Mouse (Mus musculus) MEL (cell line): Measurements from ENCODE around the gene Msi2. TPM values are rescaled to one million over a fixed set of nuclear protein-coding genes. Genes with fewer than 3 reads are reported as not detected.
A peak's percentile ranks its signal among the peaks of the same experiment; 100 is the strongest.

Experiments
- DNase-seq: peaks from one replicate; pipeline ENCODE4 v3.0.0; 2011; ENCODE audit warnings: low read depth, low spot score
- H3K27ac ChIP-seq: 2 replicates; pipeline ENCODE4 v1.5.1; 2012; ENCODE audit warnings: low read depth, mild to moderate bottlenecking, control low read depth, low read length, moderate library complexity; ENCODE audit not compliant: control insufficient read depth
- H3K27me3 ChIP-seq, 2 experiments: fragments of 150-350 bp in 1 of 2; sonication (generic) in 1 of 2; 2 replicates each; pipeline ENCODE4 v1.6.1; 2012; ENCODE audit warnings: low read length in 2 of 2, mild to moderate bottlenecking in 2 of 2, improper control_type of control experiment in 1 of 2, moderate library complexity in 1 of 2; ENCODE audit not compliant: insufficient read depth in 2 of 2, control insufficient read depth in 1 of 2
- H3K36me3 ChIP-seq, 2 experiments: 2 replicates each; pipeline ENCODE4 v1.6.1; 2012 to 2014; ENCODE audit warnings: low read length in 2 of 2, improper control_type of control experiment in 1 of 2, inconsistent platforms in 1 of 2, mild to moderate bottlenecking in 1 of 2; ENCODE audit not compliant: insufficient read depth in 2 of 2, control insufficient read depth in 1 of 2
- H3K4me1 ChIP-seq, 2 experiments: fragments of 150-350 bp in 1 of 2; sonication (generic) in 1 of 2; 2 replicates each; pipeline ENCODE4 v1.6.1; 2012; ENCODE audit warnings: low read length in 2 of 2, improper control_type of control experiment in 1 of 2, mild to moderate bottlenecking in 1 of 2; ENCODE audit not compliant: insufficient read depth in 2 of 2, control insufficient read depth in 1 of 2
- H3K4me3 ChIP-seq, 2 experiments: fragments of 150-350 bp in 1 of 2; sonication (generic) in 1 of 2; 2 replicates each; pipeline ENCODE4 v1.5.1; 2012; ENCODE audit warnings: low read depth in 2 of 2, low read length in 2 of 2, mild to moderate bottlenecking in 2 of 2, moderate library complexity in 2 of 2, control low read depth in 1 of 2, improper control_type of control experiment in 1 of 2; ENCODE audit not compliant: control insufficient read depth in 1 of 2, insufficient read depth in 1 of 2
- H3K79me2 ChIP-seq: 2 replicates; pipeline ENCODE4 v1.6.1; 2012; ENCODE audit warnings: mild to moderate bottlenecking, low read length, moderate library complexity; ENCODE audit not compliant: control insufficient read depth, poor library complexity, insufficient read depth
- H3K9ac ChIP-seq: 2 replicates; pipeline ENCODE4 v1.6.1; 2012; ENCODE audit warnings: low read depth, mild to moderate bottlenecking, control low read depth, low read length, moderate library complexity; ENCODE audit not compliant: control insufficient read depth, poor library complexity, severe bottlenecking
- H3K9me3 ChIP-seq: fragments of 150-350 bp; sonication (generic); replicated peaks from 2 replicates; pipeline ENCODE4 v1.6.1; 2012; ENCODE audit warnings: mild to moderate bottlenecking, low read length, improper control_type of control experiment, moderate library complexity; ENCODE audit not compliant: insufficient read depth
- CHD1 ChIP-seq: IDR thresholded peaks from 2 replicates; pipeline ENCODE4 v1.6.1; 2012; ENCODE audit warnings: low read depth, mild to moderate bottlenecking, inconsistent platforms, low read length, improper control_type of control experiment
- CHD2 ChIP-seq: IDR thresholded peaks from 2 replicates; pipeline ENCODE4 v1.6.1; 2011; ENCODE audit warnings: low read length, improper control_type of control experiment
- CTCF ChIP-seq, 3 experiments: IDR thresholded peaks in 2 of 3; conservative IDR thresholded peaks in 1 of 3; 2 replicates each; pipeline ENCODE4 v1.5.1; 2011 to 2012; ENCODE audit warnings: low read length in 3 of 3, low read depth in 2 of 3, mild to moderate bottlenecking in 2 of 3, improper control_type of control experiment in 1 of 3, inconsistent platforms in 1 of 3, mixed read lengths in 1 of 3, moderate library complexity in 1 of 3; ENCODE audit not compliant: control insufficient read depth in 1 of 3, insufficient read depth in 1 of 3, poor library complexity in 1 of 3, severe bottlenecking in 1 of 3
- E2F4 ChIP-seq: IDR thresholded peaks from 2 replicates; pipeline ENCODE4 v1.6.1; 2011; ENCODE audit warnings: low read depth, low read length, improper control_type of control experiment, borderline replicate concordance
- ELF1 ChIP-seq: IDR thresholded peaks from 2 replicates; pipeline ENCODE4 v1.6.1; 2014; ENCODE audit warnings: low read depth, mild to moderate bottlenecking, inconsistent platforms, low read length, improper control_type of control experiment, moderate library complexity
- GATA1 ChIP-seq: IDR thresholded peaks from 2 replicates; pipeline ENCODE4 v1.6.1; 2011; ENCODE audit warnings: low read depth, low read length, improper control_type of control experiment
- JUND ChIP-seq: IDR thresholded peaks from 2 replicates; pipeline ENCODE4 v1.6.1; 2011; ENCODE audit warnings: low read depth, mild to moderate bottlenecking, improper control_type of control experiment, low read length
- KAT2A ChIP-seq: conservative IDR thresholded peaks from 2 replicates; pipeline ENCODE4 v1.6.1; 2012; ENCODE audit warnings: low read depth, low read length, improper control_type of control experiment, inconsistent platforms
- MAFK ChIP-seq: IDR thresholded peaks from 2 replicates; pipeline ENCODE4 v1.6.1; 2011; ENCODE audit warnings: low read depth, mild to moderate bottlenecking, low read length, improper control_type of control experiment, borderline replicate concordance
- MAX ChIP-seq: IDR thresholded peaks from 2 replicates; pipeline ENCODE4 v1.6.1; 2011; ENCODE audit warnings: low read length, improper control_type of control experiment
- MAZ ChIP-seq: IDR thresholded peaks from 2 replicates; pipeline ENCODE4 v1.6.1; 2012; ENCODE audit warnings: low read depth, mild to moderate bottlenecking, inconsistent platforms, low read length, improper control_type of control experiment
- MEF2A ChIP-seq: IDR thresholded peaks from 2 replicates; pipeline ENCODE4 v1.6.1; 2014; ENCODE audit warnings: low read depth, mild to moderate bottlenecking, inconsistent platforms, low read length, improper control_type of control experiment; ENCODE audit not compliant: poor library complexity, insufficient replicate concordance, severe bottlenecking; ENCODE audit errors: extremely low read depth
- MYC ChIP-seq: IDR thresholded peaks from 2 replicates; pipeline ENCODE4 v1.6.1; 2011; ENCODE audit warnings: low read depth, mild to moderate bottlenecking, low read length, improper control_type of control experiment, moderate library complexity
- POLR2A ChIP-seq, 2 experiments: IDR thresholded peaks; 2 replicates each; pipeline ENCODE4 v1.6.1; 2011 to 2012; ENCODE audit warnings: low read length in 2 of 2, mild to moderate bottlenecking in 2 of 2, control low read depth in 1 of 2, improper control_type of control experiment in 1 of 2, low read depth in 1 of 2, moderate library complexity in 1 of 2; ENCODE audit not compliant: control insufficient read depth in 1 of 2, insufficient read depth in 1 of 2, poor library complexity in 1 of 2
- POLR2AphosphoS5 ChIP-seq: IDR thresholded peaks from 2 replicates; pipeline ENCODE4 v1.6.1; 2012; ENCODE audit warnings: low read depth, borderline replicate concordance, mild to moderate bottlenecking, inconsistent platforms, low read length, moderate library complexity, mixed read lengths
- RAD21 ChIP-seq: IDR thresholded peaks from 2 replicates; pipeline ENCODE4 v1.6.1; 2011; ENCODE audit warnings: mild to moderate bottlenecking, low read depth, low read length, improper control_type of control experiment
- RCOR1 ChIP-seq: IDR thresholded peaks from 2 replicates; pipeline ENCODE4 v1.6.1; 2012; ENCODE audit warnings: low read depth, mild to moderate bottlenecking, inconsistent platforms, low read length, improper control_type of control experiment
- SMC3 ChIP-seq: IDR thresholded peaks from 2 replicates; pipeline ENCODE4 v1.6.1; 2011; ENCODE audit warnings: low read depth, low read length, improper control_type of control experiment
- TAL1 ChIP-seq: IDR thresholded peaks from 2 replicates; pipeline ENCODE4 v1.6.1; 2012; ENCODE audit warnings: mild to moderate bottlenecking, inconsistent platforms, low read length, moderate library complexity, mixed read lengths
- TCF12 ChIP-seq: IDR thresholded peaks from 2 replicates; pipeline ENCODE4 v1.6.1; 2014; ENCODE audit warnings: low read depth, mild to moderate bottlenecking, inconsistent platforms, low read length, improper control_type of control experiment, moderate library complexity
- ZC3H11A ChIP-seq: IDR thresholded peaks from 2 replicates; pipeline ENCODE4 v1.6.1; 2012; ENCODE audit warnings: low read depth, mild to moderate bottlenecking, inconsistent platforms, low read length, improper control_type of control experiment
- ZKSCAN1 ChIP-seq: IDR thresholded peaks from 2 replicates; pipeline ENCODE4 v1.6.1; 2012; ENCODE audit warnings: low read depth, mild to moderate bottlenecking, inconsistent platforms, low read length, improper control_type of control experiment, moderate library complexity
- ZMIZ1 ChIP-seq: IDR thresholded peaks from 2 replicates; pipeline ENCODE4 v1.6.1; 2012; ENCODE audit warnings: low read depth, mild to moderate bottlenecking, inconsistent platforms, low read length, improper control_type of control experiment, moderate library complexity
- ZNF384 ChIP-seq: IDR thresholded peaks from 2 replicates; pipeline ENCODE4 v1.6.1; 2012; ENCODE audit warnings: low read depth, mild to moderate bottlenecking, inconsistent platforms, low read length, improper control_type of control experiment
- polyA plus RNA-seq, 2 experiments: library from polyadenylated mRNA; stranded (reverse) in 1 of 2; unstranded in 1 of 2; fragments of >175 nt in 1 of 2; fragments of >200 nt in 1 of 2; gene quantifications; 2 replicates each; pipeline versions ENCODE4 v1.2.1 to v1.2.4; 2012; ENCODE audit warnings: low replicate concordance in 2 of 2, low read depth in 1 of 2; ENCODE audit not compliant: insufficient read length in 2 of 2, insufficient read depth in 1 of 2, missing spikeins in 1 of 2
- total RNA-seq: library from RNA; depleted of rRNA; stranded (reverse); fragments of 300-350 nt; gene quantifications from 2 replicates; pipeline ENCODE4 v1.2.3, GENCODE M21; 2012

Gene Msi2
- total and polyA plus RNA-seq, 3 experiments: 16.2 to 29.7 TPM; not detected in 1

DNA sequence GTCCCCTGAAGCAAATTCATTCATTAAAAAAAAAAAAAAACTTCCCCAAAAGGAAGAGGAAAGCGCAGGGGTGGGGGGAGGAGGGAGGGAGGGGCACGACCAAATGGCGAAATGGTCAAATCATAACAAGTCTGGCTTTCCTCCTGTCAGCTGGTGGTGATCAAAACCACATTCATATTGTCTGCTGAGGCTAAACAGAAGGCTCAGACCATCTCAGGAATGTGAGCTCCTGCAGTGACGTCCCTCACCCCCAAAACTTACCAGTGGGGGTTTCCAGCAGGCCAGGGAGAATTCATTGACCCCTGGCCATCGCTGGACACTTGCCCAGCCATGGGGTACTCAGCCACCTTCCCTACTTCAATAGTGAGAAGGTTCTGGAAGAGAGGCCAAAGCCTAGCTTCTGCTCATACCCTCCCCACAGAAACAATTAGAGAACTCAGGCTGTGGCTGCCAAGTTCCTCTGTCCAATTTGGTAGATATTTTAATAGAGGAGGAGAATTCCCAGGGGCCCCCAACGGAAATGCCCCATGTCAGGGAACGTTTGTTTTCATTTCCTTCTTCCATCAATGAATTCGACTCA is 189.7 kb downstream of the Msi2 start:
- Histone ChIP-seq H3K4me1 (peaks cover 12 to 15% of the 10 kb centered on the region in 2 experiments), H3K27ac (no peak overlapping the region)
- DNase-seq: no peak

GRCm38 (mm10) chr11:88526711-88527110 is 191.6 kb downstream of the Msi2 start:
- Histone ChIP-seq H3K27ac (no peak overlapping the region), H3K9me3 (no peaks in the 10 kb centered on the region)
- no peak for DNase-seq
- TF ChIP-seq RAD21: no peak
- no peak for TF ChIP-seq MAX
- no peak for TF ChIP-seq KAT2A
- TF ChIP-seq, all 39 proteins: peak for 0
- Histone ChIP-seq H3K79me2 (no peaks in the 10 kb centered on the region), H3K4me1 (peaks cover 12 to 16% of the 10 kb centered on the region in 2 experiments), H3K36me3 (peaks cover 2 to 17% of the 10 kb centered on the region in 2 experiments; a peak in 3 of 4 replicates), H3K27me3 (no peaks in the 10 kb centered on the region), H3K4me3 (no peak overlapping the region), H3K9ac (no peak overlapping the region)

More for the DNA sequence above, 189.7 kb downstream of the Msi2 start:
- Histone ChIP-seq H3K79me2 (no peaks in the 10 kb centered on the region), H3K9me3 (no peaks in the 10 kb centered on the region), H3K36me3 (peaks cover 0 to 16% of the 10 kb centered on the region in 2 experiments; a peak in 3 of 4 replicates), H3K27me3 (no peaks in the 10 kb centered on the region), H3K4me3 (no peak overlapping the region), H3K9ac (no peak overlapping the region)
- no peak for TF ChIP-seq CHD2
- no peak for TF ChIP-seq SMC3
- no peak for TF ChIP-seq POLR2A (IDR thresholded peaks at IDR 0.05; ENCODE audit: control insufficient read depth in 1 of 2, insufficient read depth in 1 of 2, low read depth in 1 of 2, low read length in 2 of 2, poor library complexity in 1 of 2)

DNA sequence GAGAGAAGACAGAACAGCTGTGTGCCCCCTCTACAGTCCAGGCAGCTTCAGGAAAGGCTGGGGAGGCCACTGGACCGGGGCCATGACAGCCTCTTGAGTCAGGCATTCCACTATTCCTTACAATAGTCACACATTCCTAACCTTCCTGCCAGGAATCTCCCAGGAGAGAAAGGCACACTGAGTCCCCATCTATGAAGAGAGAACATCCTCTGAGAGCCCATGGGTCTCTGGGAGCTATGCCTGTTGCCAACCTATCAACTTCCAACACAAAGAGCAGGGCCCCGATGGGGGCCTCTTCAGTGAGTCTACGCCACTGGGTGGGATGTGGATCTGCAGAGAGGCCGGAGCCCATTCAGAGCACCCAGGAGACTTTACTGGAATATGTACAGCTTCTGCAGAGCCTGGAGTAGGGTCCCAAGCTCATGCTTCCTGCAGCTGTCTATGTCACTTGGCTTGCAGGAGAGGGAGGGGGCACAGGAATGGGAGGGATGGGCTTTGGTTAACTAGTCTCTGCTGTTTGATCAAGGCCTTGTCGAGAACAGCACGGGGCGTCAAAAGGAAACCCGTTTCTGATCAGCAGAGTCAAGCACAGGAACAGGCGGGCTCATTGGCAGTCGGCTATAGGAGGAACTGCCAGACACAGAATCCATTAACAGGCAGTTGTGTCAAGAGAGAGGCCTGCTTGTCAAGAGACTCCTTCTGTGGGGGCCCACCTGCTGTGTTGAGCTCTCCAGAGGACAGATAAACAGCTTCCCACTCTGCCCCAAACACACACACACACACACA is 193.3 kb downstream of the Msi2 start:
- Histone ChIP-seq H3K27me3 (no peaks in the 10 kb centered on the region), H3K27ac (peak overlapping the region; percentile 40), H3K4me3 (no peak overlapping the region), H3K4me1 (peaks cover 12 to 16% of the 10 kb centered on the region in 2 experiments), H3K9ac (no peak overlapping the region), H3K36me3 (peaks cover 2 to 17% of the 10 kb centered on the region in 2 experiments; a peak in 3 of 4 replicates), H3K79me2 (no peaks in the 10 kb centered on the region), H3K9me3 (no peaks in the 10 kb centered on the region)
- DNase-seq: peak; percentile 88
- TF ChIP-seq POLR2A (IDR thresholded peaks at IDR 0.05; ENCODE audit: control insufficient read depth in 1 of 2, insufficient read depth in 1 of 2, low read depth in 1 of 2, low read length in 2 of 2, poor library complexity in 1 of 2) (no peak), MEF2A (no peak), MYC (no peak), JUND (no peak), ZMIZ1 (no peak), E2F4 (no peak), TCF12 (peak; percentile 42; the same call in 1 of the 2 replicates), MAZ (0 out of 2 replicates have a peak, but pooled peaks have one; percentile 19), ZKSCAN1 (no peak), RCOR1 (0 out of 2 replicates have a peak, but pooled peaks have one; percentile 29), POLR2AphosphoS5 (no peak), TAL1 (peak; percentile 8; the same call in 1 of the 2 replicates), ZC3H11A (no peak), MAFK (no peak), CTCF (IDR thresholded peaks at IDR 0.05 in 2 of 3, conservative IDR thresholded peaks at IDR 0.05 in 1 of 3; ENCODE audit: control insufficient read depth in 1 of 3, insufficient read depth in 1 of 3, low read depth in 2 of 3, low read length in 3 of 3, poor library complexity in 1 of 3, severe bottlenecking in 1 of 3) (no peak), GATA1 (peak; percentile 46; the same call in 1 of the 2 replicates), ZNF384 (0 out of 2 replicates have a peak, but pooled peaks have one; percentile 4), CHD1 (0 out of 2 replicates have a peak, but pooled peaks have one; percentile 40), ELF1 (no peak)
